Mouse (Mus musculus): ENCODE results near the gene Dgkz.

Gene Dgkz

DNA sequence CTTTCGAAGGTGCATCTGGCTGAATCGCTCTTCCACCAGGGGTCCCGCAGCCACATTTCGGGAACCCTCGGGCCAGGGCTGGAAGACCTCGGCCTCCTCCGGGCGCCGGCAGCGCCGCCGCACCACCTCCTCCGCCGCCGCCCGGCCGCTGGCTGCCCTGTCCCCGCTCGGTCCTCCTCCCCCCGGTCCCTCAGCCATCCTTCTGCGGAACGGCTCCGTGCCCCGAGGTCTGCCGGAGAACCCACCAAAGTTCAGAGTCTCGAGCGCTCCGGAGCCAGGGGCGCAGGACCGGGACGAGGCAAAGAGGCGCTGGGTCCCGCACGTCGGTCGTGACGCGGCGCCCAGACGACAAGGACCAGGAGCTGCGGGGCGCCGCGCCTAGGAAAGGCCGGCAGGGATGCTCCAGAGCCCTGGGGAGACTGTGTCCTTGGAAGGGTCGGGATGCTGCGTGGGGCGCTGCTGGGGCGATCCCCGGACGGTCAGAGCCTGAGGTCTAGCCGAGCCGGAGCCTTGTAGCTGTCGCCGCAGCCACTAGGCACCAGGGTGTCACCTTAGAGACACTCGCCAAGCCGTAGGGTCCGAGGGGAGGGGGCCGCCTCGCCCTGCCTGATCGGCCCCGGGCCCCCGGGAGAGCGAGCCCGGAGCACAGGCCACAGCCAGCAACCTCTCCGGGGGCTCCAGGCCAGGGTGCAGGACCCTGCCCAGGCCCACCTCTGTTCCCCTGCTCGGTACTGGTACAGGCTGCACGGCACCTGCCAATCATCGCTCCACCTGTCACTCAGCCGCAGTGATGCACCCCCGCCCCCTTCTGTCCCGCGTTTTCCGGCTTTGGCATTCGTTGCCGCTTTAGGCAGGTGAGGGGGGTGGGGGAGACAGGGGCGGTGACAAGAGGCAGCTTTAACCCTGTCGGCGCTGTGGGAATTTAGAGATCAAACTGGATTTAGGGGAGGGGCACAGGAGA lies at the start of gene Dgkz:
TSS of gene Dgkz (minus strand) at position 284 of the 961 bp plus-strand sequence.
- DNase-seq (ENCODE audit: low spot score): no peak

DNA sequence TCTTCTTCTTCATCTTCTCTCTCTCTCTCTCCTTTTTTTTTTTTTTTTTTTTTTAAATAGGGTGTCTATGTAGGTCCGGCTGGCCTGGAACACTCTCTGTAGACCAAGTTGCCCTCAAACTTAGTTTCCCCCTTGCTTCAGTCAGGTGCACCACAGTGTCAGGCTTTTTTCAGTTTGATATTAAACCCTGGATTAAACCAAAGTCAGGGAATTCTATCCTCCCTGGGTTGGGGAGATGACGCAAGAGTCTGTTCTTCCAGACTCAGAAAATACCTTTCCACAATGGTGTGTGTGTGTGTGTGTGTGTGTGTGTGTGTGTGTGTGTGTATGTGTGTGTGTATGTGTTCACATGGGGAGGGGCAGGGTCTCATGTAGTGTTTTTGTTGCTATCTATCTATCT lies 49.5 kb upstream of the Dgkz start:
- no peak for DNase-seq (ENCODE audit: low spot score)

DNA sequence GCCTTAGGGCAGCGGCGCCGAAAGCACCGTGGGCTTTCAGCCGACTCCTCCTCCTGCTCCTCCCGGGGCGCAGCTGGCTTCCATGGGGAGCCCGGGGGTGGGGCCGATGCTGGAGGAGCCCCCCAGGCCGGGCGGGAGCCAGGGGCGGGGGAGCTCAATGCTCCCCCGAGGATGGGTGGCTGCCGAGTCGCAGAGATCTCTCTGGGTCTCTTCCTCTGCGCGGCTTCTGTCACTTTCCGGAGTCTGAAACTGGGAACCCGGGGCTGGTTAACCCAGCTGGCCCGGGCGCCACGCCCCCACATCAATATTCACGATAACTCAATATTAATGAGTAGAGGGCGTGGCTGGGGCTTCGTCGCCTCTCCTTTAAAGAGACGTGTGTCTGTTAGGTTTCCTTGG lies 48.6 kb upstream of the Dgkz start, which contains the start of gene Creb3l1:
TSS of gene Creb3l1 (minus strand) at position 229 of the 399 bp plus-strand sequence.
- DNase-seq (ENCODE audit: low spot score): no peak

DNA sequence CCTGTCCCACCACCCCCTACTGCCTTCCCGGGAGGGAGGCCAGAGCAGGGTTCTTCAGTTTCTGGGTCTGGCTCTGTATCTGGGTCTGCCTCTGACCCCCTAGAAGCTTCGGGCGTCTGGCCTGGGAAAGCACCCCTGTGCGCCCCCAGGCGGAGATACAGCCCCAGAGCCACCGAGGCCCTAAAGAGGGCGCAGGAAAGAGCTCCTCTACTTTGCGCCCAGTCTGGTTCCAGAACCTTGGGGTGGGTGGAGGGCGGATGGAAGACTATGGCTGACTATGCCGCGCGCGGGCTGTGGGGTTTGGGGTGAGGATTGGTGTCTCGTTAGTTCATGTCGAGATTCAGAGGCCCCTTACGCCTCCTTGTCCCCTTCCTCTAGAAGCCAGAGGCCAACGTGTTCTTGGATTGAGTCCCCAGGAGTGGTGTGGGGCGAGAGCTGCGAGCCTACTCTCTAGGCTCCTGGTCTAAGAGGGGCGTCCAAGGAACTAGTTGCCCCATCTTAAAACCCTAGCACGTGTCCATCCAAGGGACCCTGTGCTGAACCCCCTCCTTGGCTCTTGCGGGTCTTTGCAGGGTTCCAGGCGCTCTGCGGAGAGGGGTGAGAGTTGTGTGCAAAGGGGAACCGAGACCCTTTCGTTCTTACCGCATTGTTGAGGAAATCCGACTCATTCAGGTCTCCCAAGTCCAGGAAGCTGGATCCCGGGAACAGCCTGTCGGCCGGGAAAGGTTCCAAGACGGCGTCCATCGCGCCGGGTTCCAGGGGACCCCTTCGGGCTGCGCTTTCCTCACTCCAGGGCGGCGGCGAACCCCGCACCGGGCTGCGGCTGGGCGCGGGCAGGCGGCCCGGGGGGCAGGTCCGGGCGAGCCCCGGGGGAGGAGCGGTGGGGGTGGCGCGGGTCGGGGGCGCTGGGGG lies 48.0 kb upstream of the Dgkz start:
- no peak for DNase-seq (ENCODE audit: low spot score)

DNA sequence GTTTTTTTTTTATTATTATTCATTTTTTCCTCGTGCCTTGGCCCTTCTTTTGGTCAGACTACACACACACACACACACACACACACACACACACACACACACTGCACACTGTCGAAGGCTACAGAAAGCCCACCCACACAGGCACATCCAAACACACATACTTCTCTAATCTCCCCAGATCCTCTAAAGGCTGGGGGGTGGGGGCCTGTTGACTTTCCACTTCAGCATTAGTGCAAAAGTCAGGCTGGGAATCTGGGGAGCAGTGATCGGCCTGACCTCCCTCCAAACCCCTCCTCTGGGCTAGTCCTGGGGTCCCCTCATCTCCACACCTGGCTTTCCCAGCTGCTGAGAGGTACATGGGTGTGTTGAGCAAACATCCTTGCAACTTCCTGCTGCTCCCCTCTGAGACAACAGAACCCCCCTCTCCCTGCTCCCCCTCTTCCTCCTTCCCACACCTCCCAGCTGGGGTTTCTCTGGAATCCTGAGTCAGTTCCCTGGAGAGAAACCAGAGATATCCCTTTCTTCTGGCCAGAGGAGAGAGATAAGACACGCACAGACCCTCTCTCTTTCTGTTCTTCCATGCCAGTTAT lies 45.1 kb upstream of the Dgkz start:
- DNase-seq (ENCODE audit: low spot score): no peak

DNA sequence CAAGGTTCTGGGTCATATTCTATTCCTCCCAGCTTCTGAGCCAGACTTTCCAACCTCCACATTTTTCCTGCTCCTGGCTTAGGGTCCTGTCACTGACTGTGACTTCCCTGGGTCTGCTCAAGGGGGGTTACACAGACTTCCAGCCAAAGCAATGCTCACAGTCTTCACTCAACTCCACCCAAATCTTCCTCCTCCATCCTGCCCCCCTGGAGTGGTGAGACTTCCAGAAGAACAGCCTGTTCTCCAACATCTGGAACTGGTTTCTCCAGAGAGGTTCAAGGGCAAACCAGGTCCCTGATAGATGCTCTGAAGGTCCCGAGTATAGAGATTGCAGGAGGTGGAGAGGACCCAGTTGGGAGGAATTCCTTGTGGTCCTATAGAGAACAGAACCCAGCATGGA lies 41.8 kb upstream of the Dgkz start:
- no peak for DNase-seq (ENCODE audit: low spot score)

DNA sequence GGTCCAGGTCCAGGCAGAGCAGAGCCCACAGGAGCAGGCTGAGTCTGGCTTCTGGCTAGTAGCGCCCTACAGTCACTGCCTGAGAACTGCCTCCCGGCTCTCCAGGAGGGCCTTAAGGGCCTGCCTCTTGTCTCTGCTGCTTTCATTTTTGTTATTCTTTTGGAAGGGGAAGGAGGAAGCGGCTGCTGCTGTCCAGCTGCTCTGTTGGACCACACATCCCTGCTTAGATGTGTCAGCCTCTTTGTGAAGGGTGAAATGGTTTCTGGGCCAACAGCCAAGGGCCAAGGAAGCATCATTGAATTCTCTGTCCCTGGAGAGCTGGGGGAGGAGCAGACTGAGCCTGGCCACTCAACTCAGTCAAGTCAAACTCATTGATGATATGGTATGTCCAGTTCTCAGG lies 41.3 kb upstream of the Dgkz start:
- no peak for DNase-seq (ENCODE audit: low spot score)

DNA sequence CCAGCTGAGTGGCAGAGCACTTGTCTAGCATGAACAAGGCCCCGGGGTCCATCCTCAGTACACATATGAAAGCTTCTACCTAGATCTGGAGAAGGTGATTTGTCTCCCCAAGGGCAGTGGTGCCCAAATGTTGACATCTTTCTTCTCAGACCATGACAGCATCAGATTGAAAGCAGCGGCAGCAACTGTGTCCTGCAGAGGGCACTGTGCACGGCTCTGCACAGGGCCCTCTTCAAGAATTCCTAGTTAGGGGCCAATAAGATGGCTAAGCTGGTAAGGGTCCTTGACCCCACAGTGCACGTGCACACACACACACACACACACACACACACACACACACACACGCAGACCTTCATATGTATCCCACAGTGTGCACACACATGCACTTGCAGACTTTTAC lies 39.2 kb upstream of the Dgkz start:
- no peak for DNase-seq (ENCODE audit: low spot score)

DNA sequence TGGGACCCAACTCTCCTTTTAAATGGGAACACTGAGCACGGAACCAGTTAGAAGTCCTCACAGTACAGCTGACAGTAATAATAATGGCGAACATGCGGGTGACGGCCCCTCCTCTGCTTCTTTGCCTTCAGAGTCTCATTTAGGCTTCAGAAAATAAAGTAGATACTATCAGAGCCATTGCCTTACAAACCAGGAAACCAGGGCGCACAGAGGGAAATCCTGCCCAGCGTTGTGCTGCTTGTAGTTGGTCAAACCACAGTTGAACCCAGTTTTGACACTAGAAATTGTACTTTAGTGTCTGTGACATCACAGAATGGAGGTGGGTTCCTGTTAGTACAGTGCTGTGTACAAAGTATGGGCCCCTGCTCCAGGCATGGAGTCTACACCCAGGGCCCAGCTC lies 38.6 kb upstream of the Dgkz start:
- DNase-seq (ENCODE audit: low spot score): no peak

DNA sequence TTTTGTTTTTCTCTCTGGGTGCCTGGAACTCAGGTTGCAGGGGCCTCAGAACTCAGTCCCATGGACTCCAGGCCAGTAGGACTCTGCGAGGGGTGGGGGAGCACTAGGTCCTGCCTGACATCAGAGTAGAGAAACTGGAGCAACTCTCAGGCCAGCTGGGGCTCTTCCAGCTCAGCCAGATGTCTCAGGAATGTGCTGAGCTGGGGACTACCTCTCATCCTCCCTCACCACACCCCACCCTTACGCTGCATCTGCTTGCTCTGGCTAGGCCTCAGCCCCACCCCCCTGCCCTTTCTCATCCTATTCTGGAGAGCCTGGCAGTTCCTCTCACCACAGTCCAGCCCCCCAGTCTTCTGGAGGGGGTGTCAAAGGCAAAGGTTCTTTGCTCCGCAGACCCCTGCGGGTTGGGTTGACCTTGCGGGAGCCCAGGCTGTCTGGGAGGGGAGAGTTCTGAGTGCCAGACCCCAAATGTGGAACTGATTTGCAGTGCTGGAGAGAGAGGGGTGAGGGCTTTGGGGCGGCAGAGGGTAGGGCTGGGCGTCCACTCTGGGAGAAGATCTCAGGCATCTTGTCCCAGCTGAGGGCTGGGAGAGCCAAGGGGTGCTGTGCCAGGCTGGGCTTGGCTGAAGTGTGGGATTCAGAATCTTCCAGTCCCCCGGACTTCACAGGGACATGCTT lies 37.2 kb upstream of the Dgkz start:
- no peak for DNase-seq (ENCODE audit: low spot score)

DNA sequence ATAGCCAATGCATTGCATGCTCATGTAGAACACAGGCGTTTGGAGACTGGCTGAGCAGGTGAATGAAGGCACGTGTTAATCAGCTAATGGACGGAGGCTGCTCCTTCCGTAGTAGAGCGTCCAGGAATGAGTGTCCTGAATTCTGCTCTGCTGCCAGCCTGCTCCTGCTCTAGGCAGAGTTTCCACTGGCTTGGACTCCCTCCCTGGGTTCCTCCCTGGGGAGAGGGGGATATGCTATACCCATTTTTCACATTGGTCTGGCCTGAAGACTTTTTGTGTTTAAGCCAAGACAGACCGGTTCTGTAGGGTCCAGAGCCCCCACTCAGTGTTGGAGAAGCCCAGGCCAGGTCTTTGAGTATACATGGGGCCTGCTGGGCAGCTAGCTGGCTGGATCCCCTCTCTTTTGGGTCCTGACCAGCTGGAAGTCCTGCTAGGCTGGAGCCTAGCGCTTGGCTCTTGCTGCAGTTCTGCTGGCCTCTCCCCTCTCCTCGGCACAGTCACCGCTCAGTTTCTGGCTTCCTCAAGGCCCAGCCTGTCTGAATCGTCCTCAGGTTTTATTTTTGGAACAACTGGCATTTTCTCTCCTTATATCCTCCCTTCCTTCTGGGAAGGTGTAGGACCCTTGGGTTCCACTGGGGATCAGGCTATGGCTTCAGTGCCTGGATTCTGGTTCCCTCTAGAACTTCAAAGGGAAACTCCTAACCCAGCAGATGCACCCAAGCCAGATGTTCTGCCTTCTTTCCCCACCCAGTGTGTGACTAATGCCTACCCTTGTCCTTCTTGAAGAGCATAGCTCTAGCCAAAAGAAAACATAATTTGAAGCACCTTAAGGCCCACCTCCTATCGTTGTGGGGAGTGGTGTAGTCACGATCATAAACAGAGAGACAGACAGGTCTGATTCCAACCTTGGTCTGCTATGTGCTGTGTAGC lies 36.0 kb upstream of the Dgkz start:
- no peak for DNase-seq (ENCODE audit: low spot score)

DNA sequence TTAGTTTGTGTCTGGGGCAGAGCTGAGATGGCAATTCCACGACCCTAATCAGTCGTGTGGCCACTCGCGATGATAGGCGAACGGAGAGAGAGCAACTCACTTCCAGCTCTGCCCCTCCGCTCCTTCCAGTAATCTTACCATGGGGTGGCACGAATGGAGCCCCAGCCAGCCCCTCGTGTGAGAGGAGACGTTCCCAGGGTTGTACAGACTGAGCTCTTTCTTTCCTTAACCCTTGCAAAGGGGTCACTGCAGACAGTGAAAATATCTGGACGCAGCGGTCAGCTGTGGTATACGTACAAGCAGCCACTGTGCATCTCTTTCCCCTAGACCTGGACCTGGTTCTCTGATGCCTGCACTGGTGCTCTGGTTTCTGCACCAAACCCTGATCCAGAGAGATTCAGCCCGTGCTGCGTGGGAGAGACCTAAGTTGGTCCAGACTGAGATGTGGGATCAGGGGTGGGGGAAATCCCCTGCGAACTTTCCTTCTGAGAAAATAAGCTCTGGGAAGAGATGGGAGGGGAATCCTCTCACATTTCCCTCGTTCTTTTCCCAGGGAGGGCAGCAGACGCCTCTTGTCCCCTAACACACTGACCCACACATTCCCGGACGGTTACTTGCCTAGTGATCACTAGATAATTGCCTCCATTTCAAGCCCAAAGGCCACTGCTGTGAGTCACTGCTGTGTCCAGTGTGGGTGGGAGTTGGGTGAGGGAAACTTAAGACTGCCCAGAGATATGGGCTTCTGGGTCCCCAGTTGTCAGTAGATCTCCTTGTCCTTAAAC lies 33.1 kb upstream of the Dgkz start:
- DNase-seq (ENCODE audit: low spot score): no peak

DNA sequence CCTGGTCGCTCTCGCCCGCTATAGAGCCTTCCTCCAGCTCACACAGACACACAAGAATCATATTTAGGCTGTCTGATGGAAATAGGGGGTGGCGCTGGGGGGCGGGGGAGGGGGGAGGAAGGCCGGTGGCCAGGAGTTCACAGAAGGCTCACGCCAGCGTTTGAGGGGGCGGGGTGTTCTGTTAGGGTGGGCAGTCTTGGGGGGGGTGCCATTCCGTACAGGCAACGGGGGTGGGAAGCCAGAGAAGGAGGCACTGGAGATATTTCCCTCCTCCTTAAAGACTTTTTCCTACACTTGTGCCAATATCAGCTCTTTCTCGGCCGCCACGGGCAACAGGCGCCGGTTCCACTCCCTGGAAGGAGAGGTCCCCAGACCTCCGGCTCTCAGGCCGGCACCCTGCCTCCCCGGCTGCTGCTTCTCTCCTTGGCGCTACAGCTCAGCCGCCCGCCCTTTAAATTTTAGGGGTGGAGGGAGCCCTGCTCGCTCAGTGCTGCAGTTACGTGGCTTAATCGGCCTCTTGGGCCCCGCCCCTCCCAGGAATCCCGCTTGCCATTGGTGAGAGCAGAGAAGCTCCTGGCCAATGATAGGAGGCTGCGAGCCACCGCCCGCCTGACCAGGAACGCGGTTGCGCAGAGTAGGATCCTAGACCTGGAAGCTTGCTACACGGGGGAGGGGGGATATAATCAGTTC lies 32.4 kb upstream of the Dgkz start:
- peak; percentile 88 for DNase-seq (ENCODE audit: low spot score)

DNA sequence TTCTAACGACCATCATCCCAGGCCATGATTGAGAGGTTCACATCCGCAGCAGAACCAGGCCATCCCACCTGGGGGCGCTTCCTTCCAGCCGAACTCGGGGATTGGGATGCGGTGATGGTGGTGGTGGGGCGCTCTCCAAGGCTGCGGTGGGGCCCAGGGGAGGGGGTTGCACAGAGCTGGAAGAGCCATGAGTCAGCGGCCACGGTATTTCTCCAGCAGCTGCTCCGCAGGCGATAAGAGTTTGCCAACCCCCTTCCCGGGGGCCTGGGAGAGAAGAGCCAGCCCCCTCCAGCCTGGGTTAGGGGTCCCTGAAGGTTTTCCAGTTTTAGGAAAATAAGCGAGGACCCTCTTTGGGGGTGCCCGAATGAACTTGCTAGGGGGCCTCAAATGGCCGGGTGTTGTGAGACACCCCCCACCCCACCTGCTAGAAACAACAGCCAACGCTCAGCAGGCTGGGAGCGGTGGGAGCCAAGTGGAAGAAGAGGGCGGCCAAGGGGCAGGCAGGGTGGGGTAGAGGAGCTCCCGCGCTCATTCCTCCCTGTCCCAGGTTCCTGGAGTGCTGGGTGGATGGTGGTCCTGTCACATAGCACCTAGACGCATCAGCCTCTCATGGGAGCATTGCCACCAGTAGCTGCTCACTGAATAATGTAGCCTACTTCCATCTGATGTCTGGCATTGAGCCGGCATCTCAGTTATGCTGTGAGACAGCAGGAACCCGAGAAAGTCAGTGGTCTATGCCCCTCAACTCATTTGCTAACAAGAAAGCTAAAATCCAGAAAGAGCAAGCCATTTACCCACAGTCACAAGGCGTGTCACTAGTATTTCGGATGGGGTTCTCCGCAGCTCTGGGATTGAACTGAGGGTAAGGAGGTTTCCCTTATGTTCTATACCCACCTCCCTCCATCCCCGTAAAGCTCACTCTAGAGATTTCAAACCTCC lies 31.6 kb upstream of the Dgkz start:
- no peak for DNase-seq (ENCODE audit: low spot score)

DNA sequence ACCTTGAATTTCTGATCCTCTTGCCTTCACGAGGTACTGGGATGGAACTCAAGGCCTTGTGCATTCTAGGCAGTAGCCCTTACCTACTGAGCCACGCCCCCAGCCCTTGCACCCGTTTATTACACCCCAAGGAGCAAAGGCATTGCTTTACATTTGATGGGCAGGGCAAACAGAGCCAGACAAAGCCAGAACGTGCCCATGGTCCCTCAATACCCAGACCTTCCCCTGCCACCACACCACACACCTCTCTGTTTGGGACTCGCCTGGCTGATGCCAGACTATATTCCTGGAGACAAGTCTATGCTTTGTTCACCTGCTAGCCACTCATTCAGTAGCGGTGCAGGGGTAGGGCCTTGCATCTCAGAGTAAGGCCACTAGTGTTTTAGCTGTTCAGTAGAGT lies 30.8 kb upstream of the Dgkz start:
- no peak for DNase-seq (ENCODE audit: low spot score)

DNA sequence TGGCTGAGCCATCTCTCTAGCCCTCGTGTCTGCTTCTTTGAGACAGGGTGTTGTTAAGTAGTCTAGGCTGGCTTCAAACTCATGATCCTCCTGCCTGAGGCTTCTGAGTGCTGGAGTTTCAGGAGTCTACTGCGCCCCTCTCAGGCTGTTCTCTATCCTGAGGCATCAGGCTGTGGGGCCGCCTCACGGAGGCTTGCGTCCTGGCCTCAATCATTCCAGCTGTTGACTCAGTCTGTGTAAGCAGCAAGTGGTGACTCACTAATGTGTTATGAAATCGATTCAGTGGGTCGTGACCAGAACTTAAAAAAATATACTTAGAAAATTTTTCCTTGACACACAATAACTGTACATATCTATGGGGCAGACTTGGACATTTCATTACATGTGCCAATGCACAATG lies 29.0 kb upstream of the Dgkz start:
- DNase-seq (ENCODE audit: low spot score): no peak

DNA sequence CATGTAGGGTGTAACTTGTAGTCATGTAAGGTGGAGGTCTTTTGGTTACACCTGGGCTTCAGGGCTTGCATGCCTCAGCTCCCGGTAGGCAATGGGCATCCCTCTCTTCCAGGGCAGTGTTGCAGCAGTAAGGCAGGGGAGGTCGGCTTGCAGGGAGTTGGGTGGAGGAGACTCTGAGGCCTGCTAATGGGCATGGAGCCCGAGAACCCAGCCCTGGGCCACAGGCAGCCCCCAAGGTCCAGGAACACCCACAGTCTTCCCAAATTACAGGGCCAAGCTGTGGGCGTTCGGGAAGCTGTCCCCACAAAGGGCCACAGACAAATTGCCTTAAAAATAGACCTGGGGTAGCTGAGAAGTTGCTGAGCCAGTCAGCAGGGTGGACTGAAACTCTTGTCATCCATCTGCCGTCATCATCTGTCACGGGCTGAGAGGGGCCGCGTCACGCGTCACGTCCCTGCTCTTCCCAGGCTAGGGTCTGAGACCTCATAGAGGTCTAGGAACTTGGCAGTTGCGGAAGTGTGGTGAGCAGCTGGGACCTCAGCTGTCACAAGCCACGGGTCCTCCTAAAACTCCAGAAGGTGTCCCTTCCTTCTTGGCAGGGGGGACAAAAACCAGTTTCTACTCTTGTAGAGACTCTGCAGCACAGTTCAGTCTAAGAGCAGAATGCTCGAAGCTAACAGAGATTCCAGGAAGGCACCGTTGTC lies 22.4 kb upstream of the Dgkz start:
- no peak for DNase-seq (ENCODE audit: low spot score)

DNA sequence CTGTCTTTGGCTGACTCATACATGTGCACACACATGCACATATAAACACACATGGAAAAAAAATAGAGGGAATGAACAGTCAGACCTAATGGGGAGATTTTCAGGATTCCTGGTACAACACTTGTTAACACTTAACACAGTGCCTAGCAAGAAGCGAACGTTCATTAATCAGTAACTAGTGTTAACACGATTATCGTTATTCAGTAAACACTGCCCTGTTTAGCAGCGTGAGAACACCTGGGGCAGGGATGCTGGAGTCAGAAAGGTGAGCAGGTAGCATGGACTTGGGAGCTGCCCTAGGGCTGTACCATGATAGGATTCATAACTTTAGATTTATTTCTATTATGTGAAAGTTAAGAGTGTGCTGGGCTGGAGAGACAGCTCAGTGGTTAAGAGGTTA lies 20.3 kb upstream of the Dgkz start:
- DNase-seq (ENCODE audit: low spot score): no peak
